Mouse (Mus musculus): ENCODE measurements around the gene Ano9. TPM values are rescaled to one million over a fixed set of nuclear protein-coding genes. Genes with fewer than 3 reads are reported as not detected.
A peak's percentile ranks its signal among the peaks of the same experiment; 100 is the strongest.

Gene Ano9
- polyA plus RNA-seq, 2 experiments from 2014 or later, result not detected

DNA sequence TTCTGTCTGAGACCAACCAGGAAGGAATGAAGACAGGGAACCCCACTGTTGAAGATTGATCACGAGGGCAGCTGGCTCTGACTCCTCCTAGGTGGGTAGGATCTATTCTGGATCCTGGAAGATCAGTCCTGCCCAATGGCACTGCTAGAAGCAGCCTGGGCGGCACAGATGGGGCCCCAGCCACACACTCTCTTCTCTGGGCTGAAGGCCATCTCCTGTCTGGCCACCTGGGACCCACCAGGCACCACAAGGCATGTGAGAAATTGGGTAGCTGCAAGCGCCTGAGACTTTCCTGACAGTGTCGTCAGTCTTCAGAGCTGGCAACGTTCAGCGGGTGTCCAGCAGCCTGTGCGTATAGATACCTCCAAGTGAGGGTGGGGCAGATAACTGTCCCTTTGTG is 55.1 kb downstream of the Ano9 start:
- no peak for ATAC-seq

DNA sequence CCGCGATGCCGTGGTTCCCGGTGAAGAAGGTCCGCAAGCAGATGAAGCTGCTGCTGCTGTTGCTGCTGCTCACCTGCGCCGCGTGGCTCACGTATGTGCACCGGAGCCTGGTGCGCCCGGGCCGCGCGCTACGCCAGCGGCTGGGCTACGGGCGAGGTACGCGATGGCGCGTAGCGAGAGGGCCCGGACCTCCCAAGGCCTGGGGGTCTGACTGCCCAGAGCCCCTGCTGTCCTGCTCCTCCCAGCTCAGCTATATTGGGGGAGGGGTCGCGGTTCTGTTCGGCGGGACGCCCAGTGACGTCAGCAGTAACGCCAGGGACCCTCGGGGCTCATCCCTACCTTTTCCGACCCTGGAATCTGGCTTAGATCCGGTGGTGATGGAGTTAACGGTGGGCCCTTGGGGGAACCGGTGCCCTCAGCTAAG is 56.3 kb downstream of the Ano9 start:
- ATAC-seq, result peak; percentile 19

DNA sequence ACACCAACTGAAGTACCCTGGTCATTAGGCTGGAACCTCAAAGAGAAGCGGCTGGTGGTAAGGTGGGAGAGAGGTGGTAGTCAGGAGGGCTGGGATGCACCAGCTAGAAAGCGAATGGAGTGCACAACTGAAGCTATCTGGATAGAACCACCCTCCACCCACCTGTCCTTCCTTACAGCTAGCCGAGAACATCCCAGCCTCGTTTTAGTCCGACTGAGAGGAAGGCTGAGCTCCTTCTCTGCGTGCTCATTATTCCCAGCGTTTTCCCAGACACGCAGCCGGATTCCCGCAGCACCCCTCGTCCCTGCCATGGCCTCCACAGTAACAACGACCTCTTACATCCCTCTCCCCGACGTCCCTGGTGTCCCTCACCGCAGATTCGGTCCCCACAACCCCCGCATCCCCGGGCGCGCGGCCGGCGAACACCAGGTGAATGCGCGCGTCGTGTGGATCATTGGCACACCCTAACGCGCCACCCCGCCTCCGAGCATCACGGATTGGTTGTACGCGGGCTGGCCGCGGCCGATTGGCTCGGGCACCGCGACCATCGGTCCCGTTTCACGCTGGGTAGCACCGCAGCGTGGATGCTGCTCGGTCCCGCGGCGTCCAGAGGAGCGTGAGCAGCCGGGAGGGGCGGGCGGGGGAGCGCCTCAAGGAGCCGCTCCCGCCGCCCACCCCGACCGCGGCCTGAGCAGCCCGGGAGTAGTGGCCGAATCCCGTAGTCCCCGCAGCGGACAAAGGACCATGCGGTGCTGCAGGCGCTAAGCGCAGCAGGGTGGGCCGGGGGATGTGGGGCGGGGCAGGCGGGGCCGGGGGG is 57.0 kb downstream of the Ano9 start, which contains the start of gene B4galnt4:
TSS of gene B4galnt4 (plus strand) at position 679 of the 817 bp plus-strand sequence.
- peak; percentile 61 for ATAC-seq

DNA sequence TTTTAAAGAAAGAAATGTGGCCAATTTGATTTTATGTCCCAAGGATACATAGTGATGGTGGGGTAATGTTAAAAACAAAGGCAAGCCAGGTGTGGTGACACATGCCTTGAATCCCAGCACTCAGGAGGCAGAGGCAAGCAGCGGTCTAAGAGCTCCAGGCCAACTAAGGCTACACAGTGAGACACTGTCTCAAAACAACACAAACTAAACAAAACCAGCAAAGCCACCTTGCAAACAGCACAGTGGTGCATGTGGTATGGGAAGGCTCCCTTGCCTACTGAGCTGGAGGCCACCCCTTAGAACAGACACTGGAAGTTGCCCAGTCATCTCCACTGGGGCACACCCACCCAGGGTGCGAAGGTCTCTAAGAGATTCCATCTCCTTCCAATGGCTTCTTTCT is 57.7 kb downstream of the Ano9 start:
- ATAC-seq, result no peak

DNA sequence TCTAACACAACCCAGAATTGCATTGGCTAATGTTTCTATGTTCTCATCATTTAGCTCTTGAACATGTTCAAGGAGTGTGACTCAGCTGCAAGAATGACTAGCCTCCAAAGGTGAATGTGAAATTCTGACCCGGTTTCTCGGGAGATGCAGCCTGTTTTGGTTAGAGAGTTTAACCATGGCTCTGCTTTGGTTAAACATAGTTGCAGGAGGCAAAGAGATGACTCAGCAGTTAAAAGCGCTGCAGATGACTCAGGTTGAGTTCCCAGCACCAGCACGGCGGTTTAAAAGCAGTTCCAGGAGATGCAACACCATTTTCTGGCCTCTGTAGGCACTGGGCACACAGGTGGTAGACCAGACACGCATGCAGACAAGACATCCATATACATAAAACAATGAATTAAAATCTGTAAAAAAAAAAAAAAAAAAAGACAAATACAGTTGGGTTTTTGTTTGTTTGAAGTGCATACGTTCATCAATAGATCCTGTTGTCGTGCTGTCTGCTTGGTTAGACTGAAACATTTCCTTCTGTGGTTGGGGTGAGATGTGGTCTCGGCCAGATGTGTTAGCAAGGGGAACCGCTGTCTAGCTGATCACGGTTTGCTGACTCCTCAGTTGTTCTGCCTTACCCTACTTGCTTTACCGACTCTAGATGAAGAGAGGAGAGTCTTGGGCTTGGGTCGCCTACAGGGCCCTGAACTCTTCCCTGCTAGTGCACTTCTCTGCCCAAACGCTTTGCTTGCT is 58.8 kb downstream of the Ano9 start:
- peak; percentile 70 for ATAC-seq

DNA sequence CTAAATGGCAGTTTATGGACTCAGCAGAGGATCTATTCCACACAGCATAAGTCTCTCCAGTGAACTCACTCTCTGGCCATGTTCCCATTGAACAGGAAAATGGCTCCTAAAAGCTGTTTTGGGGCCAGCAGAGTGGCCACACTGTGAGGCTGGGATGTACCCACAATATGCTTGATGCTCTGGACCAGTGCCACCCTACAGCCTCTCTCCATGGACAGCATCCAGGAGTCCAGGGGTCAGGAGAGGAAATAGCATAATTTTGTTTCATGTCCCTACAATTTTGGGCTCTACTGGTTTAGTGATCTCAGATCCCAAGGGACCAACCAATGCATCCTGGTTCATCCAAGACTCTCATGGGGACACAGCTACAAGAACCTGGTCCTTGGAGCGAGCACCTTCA is 60.1 kb downstream of the Ano9 start:
- no peak for ATAC-seq

DNA sequence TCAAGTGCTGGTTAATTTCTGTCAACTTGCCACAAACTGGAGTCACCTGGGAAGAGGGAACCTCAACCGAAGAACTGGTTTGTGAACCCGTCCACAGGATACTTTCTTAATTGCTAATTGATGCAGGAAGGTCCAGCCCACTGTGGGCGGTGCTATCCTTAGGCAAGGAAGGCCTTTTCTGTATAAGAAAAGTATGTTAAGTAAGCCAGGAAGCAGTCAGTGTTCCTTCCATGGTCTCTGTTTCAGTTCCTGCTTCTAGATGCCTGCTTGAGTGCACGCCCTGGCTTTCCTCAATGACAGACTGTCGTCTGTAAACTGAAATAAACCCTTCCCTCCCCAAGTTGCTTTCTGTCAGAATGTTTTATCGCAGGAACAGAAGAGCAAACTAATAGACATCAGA is 60.6 kb downstream of the Ano9 start:
- ATAC-seq, result no peak

DNA sequence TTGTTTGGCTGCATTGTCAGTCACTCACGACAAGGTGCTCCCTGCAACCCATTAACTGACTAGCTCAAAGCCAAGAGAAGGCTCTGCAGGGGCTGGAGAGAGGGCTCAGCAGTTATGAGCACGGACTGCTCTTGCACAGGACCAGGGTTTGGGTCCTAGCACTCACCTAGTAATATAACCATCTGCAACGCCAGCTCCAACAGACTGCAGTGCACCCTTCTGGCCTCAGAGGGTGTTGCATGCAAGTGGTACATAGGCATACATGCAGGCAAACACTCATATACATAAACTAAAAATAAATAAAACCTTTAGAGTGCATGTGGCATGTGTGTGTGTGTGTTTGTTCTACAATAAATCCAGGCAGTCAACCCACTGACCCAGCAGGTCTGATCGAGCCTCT is 61.8 kb downstream of the Ano9 start:
- ATAC-seq, result no peak

DNA sequence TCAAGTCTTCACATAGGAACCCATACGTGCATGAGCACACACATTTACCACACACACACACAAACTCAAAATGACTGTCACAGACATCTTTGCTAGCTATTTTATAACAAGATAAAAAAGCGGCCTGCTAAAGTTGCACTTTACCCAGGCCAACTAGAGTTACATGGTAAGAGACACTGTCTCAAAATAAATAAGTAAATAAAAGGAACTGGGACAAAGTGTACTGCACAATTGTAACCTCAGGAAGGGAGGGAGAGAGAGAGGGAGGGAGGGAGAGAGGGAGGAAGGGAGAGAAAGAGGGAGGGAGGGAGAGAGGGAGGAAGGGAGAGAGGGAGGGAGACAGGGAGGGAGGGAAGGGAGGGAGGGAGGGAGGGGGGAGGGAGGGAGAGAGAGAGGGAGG is 65.2 kb downstream of the Ano9 start:
- ATAC-seq, result no peak

DNA sequence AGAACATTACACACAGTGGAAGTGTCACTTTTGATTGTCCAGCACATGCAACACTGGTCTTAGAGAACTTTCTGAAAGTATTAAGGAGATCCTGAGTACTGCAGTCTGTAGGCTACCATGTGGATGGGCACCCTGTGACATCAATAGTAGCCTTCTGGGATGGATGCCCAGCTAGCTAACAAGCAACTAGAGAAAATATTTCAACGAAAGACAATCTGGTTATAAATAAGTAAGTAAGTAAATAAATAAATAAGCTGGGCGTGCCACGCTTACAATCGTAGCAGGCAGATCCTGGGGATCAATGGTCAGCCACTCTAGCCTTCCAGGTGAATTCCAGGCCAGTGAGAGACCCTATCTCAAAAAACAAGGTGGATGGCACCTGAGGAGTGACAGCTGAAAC is 65.6 kb downstream of the Ano9 start:
- no peak for ATAC-seq

Other genes starting within 250 kb of the Ano9 start
- 100 to 1,000 TPM in 1 of 2 experiments, 10 to 100 TPM in 1; 94.9 to 150 TPM for gene Psmd13, start 235.8 kb downstream of the Ano9 start, polyA plus RNA-seq (2017; shearing (Covaris generic))
- 10 to 100 TPM in 1 of 2 experiments, 1 to 10 TPM in 1; 9.4 to 12.6 TPM for gene Sirt3, start 235.5 kb downstream of the Ano9 start, polyA plus RNA-seq (2017; shearing (Covaris generic))
- not detected for gene Cox8b, start 217.4 kb downstream of the Ano9 start, polyA plus RNA-seq (2017; shearing (Covaris generic))
- gene Nlrp6, start 196.9 kb downstream of the Ano9 start, polyA plus RNA-seq (2017; shearing (Covaris generic)), result not detected
- 10 to 100 TPM; 15.1 to 30.9 TPM for gene Pgghg, start 176.4 kb downstream of the Ano9 start, polyA plus RNA-seq (2017; shearing (Covaris generic))
- not detected for gene Ifitm5, start 167.5 kb downstream of the Ano9 start, polyA plus RNA-seq (2017; shearing (Covaris generic))
- under 1 TPM in 1 of 2 experiments, not detected in 1; 0.82 TPM for gene Gm45717, start 161.9 kb downstream of the Ano9 start, polyA plus RNA-seq (2017; shearing (Covaris generic))
- gene Ifitm2, start 161.8 kb downstream of the Ano9 start, polyA plus RNA-seq (2017; shearing (Covaris generic)), result 10 to 100 TPM; 39.6 to 46.5 TPM
- not detected for gene Ifitm1, start 150.6 kb downstream of the Ano9 start, polyA plus RNA-seq (2017; shearing (Covaris generic))
- 1 to 10 TPM; 2.9 to 4.4 TPM for gene Ifitm3, start 107.0 kb downstream of the Ano9 start, polyA plus RNA-seq (2017; shearing (Covaris generic))
- gene Ifitm6, start 99.9 kb downstream of the Ano9 start, polyA plus RNA-seq (2017; shearing (Covaris generic)), result not detected
- gene Gm17387, start 88.7 kb downstream of the Ano9 start, polyA plus RNA-seq (2017; shearing (Covaris generic)), result not detected
- 1 to 10 TPM; 6.6 to 7.8 TPM for gene B4galnt4, start 56.7 kb downstream of the Ano9 start, polyA plus RNA-seq (2017; shearing (Covaris generic))
- gene Pkp3, start 39.6 kb downstream of the Ano9 start, polyA plus RNA-seq (2017; shearing (Covaris generic)), result 100 to 1,000 TPM; 293 to 427 TPM
- gene Sigirr, start 17.2 kb downstream of the Ano9 start, polyA plus RNA-seq (2017; shearing (Covaris generic)), result 100 to 1,000 TPM; 202 to 308 TPM
- gene Ptdss2, start 4.6 kb upstream of the Ano9 start, polyA plus RNA-seq (2017; shearing (Covaris generic)), result 10 to 100 TPM in 1 of 2 experiments, 1 to 10 TPM in 1; 6.7 to 10.1 TPM
- gene Rnh1, start 55.1 kb upstream of the Ano9 start, polyA plus RNA-seq (2017; shearing (Covaris generic)), result 100 to 1,000 TPM; 121 to 188 TPM
- 1 to 10 TPM; 3.8 to 4.3 TPM for gene Hras, start 76.2 kb upstream of the Ano9 start, polyA plus RNA-seq (2017; shearing (Covaris generic))
- 1 to 10 TPM; 2.2 to 4.5 TPM for gene Lrrc56, start 76.4 kb upstream of the Ano9 start, polyA plus RNA-seq (2017; shearing (Covaris generic))
- 1 to 10 TPM; 8.5 to 9.6 TPM for gene Lmntd2, start 96.3 kb upstream of the Ano9 start, polyA plus RNA-seq (2017; shearing (Covaris generic))
- 10 to 100 TPM; 14.2 to 15.9 TPM for gene Rassf7, start 98.1 kb upstream of the Ano9 start, polyA plus RNA-seq (2017; shearing (Covaris generic))
- gene Phrf1, start 111.0 kb upstream of the Ano9 start, polyA plus RNA-seq (2017; shearing (Covaris generic)), result 10 to 100 TPM; 45.3 to 54.8 TPM
- 100 to 1,000 TPM; 119 to 231 TPM for gene Irf7, start 148.7 kb upstream of the Ano9 start, polyA plus RNA-seq (2017; shearing (Covaris generic))
- gene Cdhr5, start 159.0 kb upstream of the Ano9 start, polyA plus RNA-seq (2017; shearing (Covaris generic)), result not detected
- gene Sct, start 161.3 kb upstream of the Ano9 start, polyA plus RNA-seq (2017; shearing (Covaris generic)), result not detected
- not detected for gene Drd4, start 174.2 kb upstream of the Ano9 start, polyA plus RNA-seq (2017; shearing (Covaris generic))
- 10 to 100 TPM; 24.5 to 29.1 TPM for gene Deaf1, start 209.9 kb upstream of the Ano9 start, polyA plus RNA-seq (2017; shearing (Covaris generic))
- 10 to 100 TPM; 28.5 to 52.5 TPM for gene Tmem80, start 209.9 kb upstream of the Ano9 start, polyA plus RNA-seq (2017; shearing (Covaris generic))
- gene Eps8l2, start 221.1 kb upstream of the Ano9 start, polyA plus RNA-seq (2017; shearing (Covaris generic)), result not detected

Data from CD4-positive, CD25-positive, alpha-beta regulatory T cell, adult 4 months (primary cell).